Mouse (Mus musculus): ENCODE results near the gene Psrc1. TPM values are rescaled to one million over a fixed set of nuclear protein-coding genes. Genes with fewer than 3 reads are reported as not detected.

Psrc1 gene
- total RNA-seq (2021) = 10 to 100 TPM; 12.5 to 12.8 TPM
- long read RNA-seq, partial matches to known transcripts = 1 of 7 reads
- long read RNA-seq, other reads (novel, unspliced or antisense) = 0 of 7 reads

- peak; percentile 82 to 87 for DNase-seq (ENCODE audit: low spot score in 2 of 2)
Measured at GRCm38 (mm10) chr3:108383485-108384354, at the start of gene Psrc1. Gene Psrc1, plus strand, starts transcription at chr3:108383839.

GRCm38 (mm10) chr3:108336878-108337277 is 46.8 kb upstream of the Psrc1 start:
- DNase-seq (ENCODE audit: low spot score in 2 of 2) = no peak

DNA sequence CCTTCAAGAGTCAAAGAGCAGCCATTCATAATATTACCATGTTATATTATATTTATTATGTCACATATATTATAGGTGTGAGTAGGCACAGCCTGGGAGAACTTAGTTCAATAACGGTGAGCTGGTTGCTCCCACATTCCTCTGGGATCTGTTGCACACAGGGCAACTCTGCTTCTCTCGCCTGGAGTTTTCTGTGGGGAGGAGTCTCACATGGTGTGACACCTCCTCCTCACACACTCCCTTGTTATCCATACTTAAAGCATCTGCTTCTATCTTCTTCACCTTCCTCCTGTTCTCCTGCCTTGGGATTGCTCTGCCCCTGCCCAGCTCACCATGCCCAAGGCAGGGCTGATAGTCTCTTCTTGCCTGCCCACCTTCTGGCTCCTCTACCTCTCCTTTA is 42.6 kb upstream of the Psrc1 start:
- no peak for DNase-seq (ENCODE audit: low spot score in 2 of 2)

DNA sequence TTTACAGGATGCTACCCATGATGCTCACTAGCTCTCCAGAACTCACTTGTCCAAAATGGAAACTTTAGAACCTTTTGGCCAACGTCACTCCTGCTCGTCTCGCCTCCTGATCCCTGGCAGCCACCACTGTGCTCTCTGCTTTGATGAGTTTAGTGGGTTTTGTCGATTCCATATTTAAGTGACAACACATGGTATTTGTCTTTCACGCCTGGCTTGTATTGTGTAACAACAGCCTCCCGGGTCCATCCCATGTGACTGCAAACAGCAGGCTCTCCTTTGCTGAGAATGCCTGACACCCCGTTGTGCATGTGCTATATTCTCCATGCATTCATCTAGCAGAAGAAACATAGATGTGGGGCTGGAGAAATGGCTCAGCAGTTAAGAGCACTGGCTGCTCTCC is 41.5 kb upstream of the Psrc1 start:
- DNase-seq (ENCODE audit: low spot score in 2 of 2) = no peak

DNA sequence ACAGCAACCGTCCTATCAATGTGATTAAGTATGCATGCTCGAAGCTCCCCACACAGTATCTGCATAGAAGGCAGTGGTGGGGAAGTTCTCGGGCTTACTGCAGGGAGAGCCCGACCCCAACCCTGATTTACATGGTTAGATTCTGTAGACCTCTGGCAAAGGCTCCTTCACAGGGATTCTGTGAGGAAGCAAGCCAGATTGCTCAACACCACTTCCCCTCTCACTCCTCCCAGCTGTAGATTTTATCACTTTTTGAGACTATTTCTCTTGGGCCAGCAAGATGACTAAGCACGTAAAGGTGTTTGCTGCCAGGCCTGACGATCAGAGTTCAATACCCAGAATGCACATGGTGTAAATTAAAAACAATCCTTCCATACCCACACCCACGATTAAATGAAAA is 37.8 kb upstream of the Psrc1 start:
- DNase-seq (ENCODE audit: low spot score in 2 of 2) = no peak

- no peak for DNase-seq (ENCODE audit: low spot score in 2 of 2)
Measured at GRCm38 (mm10) chr3:108348376-108348775, 35.3 kb upstream of the Psrc1 start.

- no peak for DNase-seq (ENCODE audit: low spot score in 2 of 2)
Measured at GRCm38 (mm10) chr3:108355245-108355644, 28.4 kb upstream of the Psrc1 start.

DNA sequence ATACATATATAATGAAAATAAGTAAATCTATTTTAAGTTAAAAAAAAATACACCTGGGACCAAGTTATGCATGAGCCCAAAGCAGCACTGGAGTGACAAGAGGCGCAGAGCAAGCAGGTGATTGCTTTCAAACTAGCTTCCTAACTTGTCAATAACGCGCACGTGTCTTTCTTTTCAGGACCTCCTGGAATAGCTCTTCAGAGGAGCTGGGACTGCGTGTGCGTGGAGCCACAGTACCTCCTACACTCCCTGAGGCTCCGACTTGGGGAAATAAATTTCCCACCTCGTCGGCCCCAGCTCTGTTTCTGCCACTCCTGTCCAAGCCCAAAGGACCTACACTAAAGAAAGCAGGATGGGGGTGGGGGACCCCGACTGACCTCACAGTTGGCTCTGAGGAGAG is 26.6 kb upstream of the Psrc1 start:
- no peak for DNase-seq (ENCODE audit: low spot score in 2 of 2)

GRCm38 (mm10) chr3:108358445-108358844 is 25.2 kb upstream of the Psrc1 start:
- DNase-seq (ENCODE audit: low spot score in 2 of 2) = peak in 1 of 2 experiments; percentile 31

- DNase-seq (ENCODE audit: low spot score in 2 of 2) = no peak
Measured at GRCm38 (mm10) chr3:108360894-108361293, 22.7 kb upstream of the Psrc1 start.

GRCm38 (mm10) chr3:108363626-108364025 is 20.0 kb upstream of the Psrc1 start:
- no peak for DNase-seq (ENCODE audit: low spot score in 2 of 2)

DNA sequence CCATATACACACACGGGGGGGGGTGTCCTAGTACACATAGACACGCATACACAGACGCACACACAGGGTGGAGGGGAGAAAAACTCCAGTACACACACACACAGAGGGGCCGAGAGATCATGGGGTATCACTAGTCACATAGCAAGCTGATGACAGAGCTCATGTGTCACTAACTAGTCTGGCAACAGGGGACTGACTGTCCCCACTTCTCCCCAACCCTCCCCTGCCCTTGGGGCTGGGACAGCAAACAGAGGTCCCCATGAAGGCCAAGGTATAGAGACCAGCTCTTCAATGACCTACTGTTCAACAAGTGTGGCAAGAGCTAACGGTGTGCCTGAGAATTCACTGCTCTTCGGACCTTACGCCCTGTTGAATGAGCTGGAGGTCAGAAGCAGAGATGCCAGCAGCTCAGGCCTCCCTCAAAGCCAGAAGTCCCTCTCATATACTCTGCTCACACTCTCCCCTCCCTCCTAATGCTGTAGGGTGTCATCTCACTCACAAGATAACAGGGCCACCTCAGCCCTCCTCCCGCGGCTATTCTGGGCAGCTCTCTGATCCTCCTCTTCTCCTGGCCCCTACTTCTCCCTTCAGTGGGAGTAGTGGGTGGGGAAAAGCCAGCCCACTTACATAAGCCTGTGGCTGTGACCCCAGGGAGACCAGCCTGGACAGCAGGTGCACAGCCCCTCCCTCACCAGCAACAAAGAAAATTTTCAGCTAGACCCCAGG is 19.2 kb upstream of the Psrc1 start, which contains the start of gene Mybphl:
Gene Mybphl (plus strand): TSS at position 642 of the 726 bp plus-strand sequence.
- DNase-seq (ENCODE audit: low spot score in 2 of 2) = no peak

DNA sequence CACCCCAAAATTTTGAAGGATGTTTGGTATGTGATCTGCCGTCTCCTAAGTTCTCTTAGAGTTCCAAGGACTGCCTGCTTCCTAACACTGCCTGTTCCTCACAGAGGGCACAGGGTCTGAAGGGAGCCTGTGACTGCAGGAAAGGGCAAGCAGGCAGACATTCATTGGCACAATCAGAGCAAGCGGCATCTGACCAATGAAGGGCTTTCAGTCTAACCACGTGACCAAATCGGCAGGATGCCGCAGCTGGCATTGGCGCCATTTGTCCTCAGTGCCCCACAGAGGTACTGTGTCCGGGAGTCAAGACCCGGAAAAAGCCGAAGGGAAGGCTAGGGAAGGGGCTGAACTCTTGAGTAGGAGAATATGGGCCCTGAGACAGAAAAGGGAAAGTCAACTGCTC is 16.5 kb upstream of the Psrc1 start:
- DNase-seq (ENCODE audit: low spot score in 2 of 2) = no peak

- DNase-seq (ENCODE audit: low spot score in 2 of 2) = no peak
Measured at GRCm38 (mm10) chr3:108367828-108368227, 15.8 kb upstream of the Psrc1 start.

DNA sequence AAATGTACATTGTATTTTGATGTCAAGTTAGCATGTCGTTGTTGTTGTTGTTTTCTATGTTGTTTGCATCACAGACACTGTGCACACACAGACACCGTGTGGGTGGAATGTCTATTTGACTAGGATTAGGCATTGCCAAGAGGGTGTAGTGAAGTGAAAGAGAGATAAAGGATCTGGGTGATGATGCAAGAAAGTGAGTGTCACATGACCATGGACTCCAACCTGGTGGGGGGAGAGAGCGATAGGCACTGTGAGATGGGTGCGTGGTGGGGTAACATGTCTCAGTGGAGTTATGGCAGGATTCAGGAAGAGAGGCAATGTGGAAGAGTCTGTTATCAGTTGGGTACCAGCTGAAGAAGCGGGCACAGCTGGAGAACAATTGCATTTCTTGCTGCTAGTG is 14.9 kb upstream of the Psrc1 start:
- DNase-seq (ENCODE audit: low spot score in 2 of 2) = no peak

DNA sequence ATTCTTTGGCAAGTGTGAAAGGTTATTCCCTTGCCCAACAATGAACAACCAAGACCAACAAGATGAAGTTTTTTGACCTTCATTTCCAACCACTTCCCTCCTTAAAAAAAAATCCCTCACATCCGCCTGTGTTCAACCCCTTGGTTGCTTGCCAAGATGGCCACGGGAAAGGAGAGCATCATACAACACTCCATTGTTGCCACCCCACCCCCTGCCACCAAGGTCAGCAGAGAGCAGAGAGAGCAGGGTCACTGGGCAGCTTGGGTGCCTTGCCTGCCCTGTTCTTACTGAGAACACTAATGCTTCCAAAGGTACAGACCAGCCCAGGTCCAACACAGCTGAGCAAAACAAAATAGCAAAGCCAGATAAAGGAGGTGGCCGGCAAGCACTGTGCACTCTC is 11.4 kb upstream of the Psrc1 start:
- DNase-seq (ENCODE audit: low spot score in 2 of 2) = no peak

DNA sequence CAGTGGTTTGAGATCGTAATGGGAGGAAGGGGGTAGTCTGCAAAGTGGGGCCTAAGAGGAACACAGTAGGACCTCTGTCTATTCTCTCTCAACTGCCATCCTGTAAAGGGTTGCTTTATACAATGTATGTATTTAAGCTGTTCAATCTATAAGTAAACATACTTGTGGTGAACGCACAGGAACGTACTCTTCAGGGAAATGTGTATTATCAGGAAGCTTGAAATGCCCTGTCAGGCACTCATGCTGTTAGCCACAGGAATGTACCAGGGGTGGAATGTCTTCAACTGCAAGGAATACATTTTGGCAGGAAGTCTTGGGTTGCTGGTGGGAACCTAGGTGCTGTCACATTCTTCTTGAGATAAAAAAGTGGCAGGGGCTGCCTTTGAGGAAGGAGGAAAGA is 10.9 kb upstream of the Psrc1 start:
- no peak for DNase-seq (ENCODE audit: low spot score in 2 of 2)

- no peak for DNase-seq (ENCODE audit: low spot score in 2 of 2)
Measured at GRCm38 (mm10) chr3:108378875-108379663, 4.6 kb upstream of the Psrc1 start.

DNA sequence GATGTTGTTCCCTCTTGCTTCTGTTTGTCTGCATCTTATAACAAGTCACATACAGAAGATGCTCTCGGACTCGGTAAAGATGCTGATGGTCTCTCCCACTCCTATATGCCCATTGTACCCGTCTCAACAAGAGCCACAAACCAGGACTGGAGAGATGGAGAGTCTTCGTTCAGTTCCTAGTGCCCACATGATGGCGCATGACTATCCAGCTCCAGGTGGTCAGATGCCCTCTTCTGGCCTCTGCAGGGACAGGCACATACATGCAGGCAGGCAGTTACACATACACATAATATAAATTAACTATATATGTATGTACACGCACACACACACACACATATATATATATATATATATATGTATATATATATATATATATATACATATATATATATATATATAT is 2.9 kb upstream of the Psrc1 start:
- no peak for DNase-seq (ENCODE audit: low spot score in 2 of 2)

DNA sequence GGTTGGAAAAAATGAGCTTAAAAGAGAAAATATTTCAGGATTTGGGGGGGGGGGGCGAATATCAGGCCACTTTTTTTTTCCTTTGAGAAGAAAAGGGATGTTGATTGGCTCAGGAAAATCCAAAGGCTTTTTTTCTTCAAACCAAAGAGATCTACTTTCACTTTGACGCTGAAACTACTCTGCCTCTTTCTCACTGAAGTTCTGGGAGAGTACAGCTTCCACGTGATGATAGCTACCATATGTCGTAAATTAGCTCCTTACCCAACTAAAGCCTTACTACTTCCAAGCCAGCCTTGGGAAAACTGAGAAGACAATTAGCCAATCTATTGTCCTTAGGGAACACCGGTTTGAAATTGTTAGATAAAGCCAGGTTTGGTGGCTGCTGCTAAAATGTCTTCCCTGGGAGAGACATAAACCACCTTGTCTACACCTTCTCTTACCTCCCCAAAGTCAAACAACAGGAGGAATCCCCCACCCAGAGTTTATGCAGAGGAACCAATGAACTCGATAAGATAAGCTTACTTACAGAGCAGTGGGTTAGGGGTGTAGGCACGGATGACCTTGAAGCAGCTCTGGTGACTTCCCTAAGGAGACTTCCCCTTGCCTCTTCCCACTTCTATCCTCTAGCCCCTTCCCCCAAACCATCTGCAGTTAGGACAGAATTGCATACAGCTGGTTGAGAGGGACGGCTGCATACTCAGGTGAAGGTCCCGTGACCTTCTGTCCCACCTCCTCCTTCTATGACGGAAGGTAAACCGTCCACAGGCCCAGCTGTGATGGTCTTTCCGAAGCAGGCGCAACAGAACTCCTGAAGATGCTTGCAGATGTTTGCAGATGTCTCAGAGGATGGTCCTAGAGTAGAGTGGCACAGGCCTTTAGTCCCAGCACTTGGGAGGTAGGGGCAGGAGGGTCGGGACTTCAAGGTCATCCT is 1.4 kb upstream of the Psrc1 start:
- DNase-seq (ENCODE audit: low spot score in 2 of 2) = no peak

Data from layer of hippocampus, postnatal 10 days (tissue).